Mouse (Mus musculus) left cerebral cortex, adult 6 months (tissue): ENCODE data around the gene Gm20604. TPM values are rescaled to one million over a fixed set of nuclear protein-coding genes. Genes with fewer than 3 reads are reported as not detected.

Source experiments
- long read RNA-seq, 2 experiments: library from polyadenylated mRNA; unstranded; transcript quantifications; one replicate each; pipeline ENCODE4 v2.0.0; 2019 to 2020
- polyA plus RNA-seq: library from polyadenylated mRNA; unstranded; fragments of <200 nt; fragmentation: Nextera tagmentation; gene quantifications from 2 replicates; pipeline ENCODE4 v1.2.3, GENCODE M21; 2021

Gm20604 gene
- polyA plus RNA-seq, result 25.6 and 25.9 TPM in 2 replicates
- long read RNA-seq, experiment 1, transcript Gm20604-201 (2 exons, 2,795 nt), result major isoform, 150 of 157 reads
- long read RNA-seq, experiment 1, partial matches to known transcripts, result 0 of 157 reads
- long read RNA-seq, experiment 1, other reads (novel, unspliced or antisense), result 7 of 157 reads
- long read RNA-seq, experiment 2, transcript Gm20604-201 (2 exons, 2,795 nt), result major isoform, 32 of 33 reads
- long read RNA-seq, experiment 2, partial matches to known transcripts, result 0 of 33 reads
- long read RNA-seq, experiment 2, other reads (novel, unspliced or antisense), result 1 of 33 reads

GRCm38 (mm10) chr12:102758403-102758756 lies at the start of gene Gm20604:
Gm20604 (minus strand) TSS chr12:102758672.

GRCm38 (mm10) chr12:102757689-102758402 lies 626 bp downstream of the Gm20604 start, which contains the start of the genes Gm28051, Gon7 and Ubr7:
Gm28051 (minus strand) TSS chr12:102757765.
Gon7 (minus strand) TSS chr12:102757803.
Ubr7 (plus strand) TSS chr12:102757967.

GRCm38 (mm10) chr12:102743589-102744574 lies 14.6 kb downstream of the Gm20604 start, which contains the start of the genes Moap1 and Tmem251:
Moap1 (minus strand) TSS chr12:102743661.
Tmem251 (plus strand) TSS chr12:102743762.

GRCm38 (mm10) chr12:102704457-102705198 lies 53.8 kb downstream of the Gm20604 start, which contains the start of gene Itpk1:
Itpk1 (minus strand) TSS chr12:102704930.

Other genes with a start within 250 kb of the Gm20604 start
- gene Chga, start 203.7 kb downstream of the Gm20604 start, polyA plus RNA-seq, result 112 and 202 TPM in 2 replicates
- 32.2 and 33.5 TPM in 2 replicates for gene Itpk1, start 53.7 kb downstream of the Gm20604 start, polyA plus RNA-seq
- 42.5 and 55.0 TPM in 2 replicates for gene Moap1, start 15.0 kb downstream of the Gm20604 start, polyA plus RNA-seq
- gene Tmem251, start 14.9 kb downstream of the Gm20604 start, polyA plus RNA-seq, result 3.7 and 7.1 TPM in 2 replicates
- not detected in 2 replicates for gene Gm28051, start 907 bp downstream of the Gm20604 start, polyA plus RNA-seq
- gene Gon7, start 869 bp downstream of the Gm20604 start, polyA plus RNA-seq, result 26.5 and 29.7 TPM in 2 replicates
- gene Ubr7, start 705 bp downstream of the Gm20604 start, polyA plus RNA-seq, result 22.8 and 24.7 TPM in 2 replicates
- gene Btbd7, start 119.8 kb upstream of the Gm20604 start, polyA plus RNA-seq, result 1.6 and 6.6 TPM in 2 replicates
- not detected in 2 replicates for gene Cox8c, start 140.6 kb upstream of the Gm20604 start, polyA plus RNA-seq
- 3.8 and 4.4 TPM in 2 replicates for gene Unc79, start 190.2 kb upstream of the Gm20604 start, polyA plus RNA-seq